Mouse (Mus musculus) cerebellum, postnatal 36 days (tissue): ENCODE measurements around the gene Golph3l.
"Not testable (repeated sequence)": the region's sequence is repeated elsewhere in the genome, so short reads cannot be mapped to it uniquely, and the experiment has no call there.

ENCODE experiments used
- DNase-seq, 2 experiments: peaks; one replicate each; pipeline ENCODE4 v3.0.0; 2021 to 2022; ENCODE audit warnings: mixed read lengths in 2 of 2

Golph3l gene

GRCm38 (mm10) chr3:95588604-95589086 lies at the start of gene Golph3l:
Golph3l (plus strand) TSS chr3:95588934.
- DNase-seq = peak; percentile 92 to 96

- DNase-seq = no peak
These were observed 49.8 kb upstream of the Golph3l start for GRCm38 (mm10) chr3:95538936-95539335.

GRCm38 (mm10) chr3:95539837-95540236 lies 48.9 kb upstream of the Golph3l start:
- DNase-seq = no peak

- DNase-seq = not testable (repeated sequence)
These were observed 47.5 kb upstream of the Golph3l start for GRCm38 (mm10) chr3:95541186-95541585.

- DNase-seq = no peak
These were observed 46.6 kb upstream of the Golph3l start for GRCm38 (mm10) chr3:95542171-95542570.

- no peak for DNase-seq
These were observed 45.8 kb upstream of the Golph3l start for GRCm38 (mm10) chr3:95542981-95543380.

GRCm38 (mm10) chr3:95550176-95550575 lies 38.6 kb upstream of the Golph3l start:
- no peak for DNase-seq

GRCm38 (mm10) chr3:95553986-95554385 lies 34.7 kb upstream of the Golph3l start:
- no peak for DNase-seq

GRCm38 (mm10) chr3:95559437-95559836 lies 29.3 kb upstream of the Golph3l start, which contains the start of gene Hormad1:
Hormad1 (plus strand) TSS chr3:95559677.
- no peak for DNase-seq

GRCm38 (mm10) chr3:95560738-95561137 lies 28.0 kb upstream of the Golph3l start:
- DNase-seq = no peak

- no peak for DNase-seq
These were observed 26.9 kb upstream of the Golph3l start for GRCm38 (mm10) chr3:95561826-95562225.

- no peak for DNase-seq
These were observed 19.1 kb upstream of the Golph3l start for GRCm38 (mm10) chr3:95569585-95569984.

- no peak for DNase-seq
These were observed 755 bp upstream of the Golph3l start for GRCm38 (mm10) chr3:95587754-95588603.

- no peak for DNase-seq
These were observed 10.0 kb downstream of the Golph3l start for GRCm38 (mm10) chr3:95598734-95599133.

GRCm38 (mm10) chr3:95601287-95601686 lies 12.6 kb downstream of the Golph3l start:
- no peak for DNase-seq

GRCm38 (mm10) chr3:95606096-95606495 lies 17.4 kb downstream of the Golph3l start:
- DNase-seq = no peak

- DNase-seq = no peak
These were observed 20.5 kb downstream of the Golph3l start for GRCm38 (mm10) chr3:95609195-95609594.

GRCm38 (mm10) chr3:95613996-95614395 lies 25.3 kb downstream of the Golph3l start:
- DNase-seq = no peak

GRCm38 (mm10) chr3:95618511-95618910 lies 29.8 kb downstream of the Golph3l start:
- DNase-seq = no peak

- no peak for DNase-seq
These were observed 32.5 kb downstream of the Golph3l start for GRCm38 (mm10) chr3:95621241-95621640.

- not testable (repeated sequence) for DNase-seq
These were observed 33.7 kb downstream of the Golph3l start for GRCm38 (mm10) chr3:95622421-95622820.

- DNase-seq = no peak
These were observed 34.8 kb downstream of the Golph3l start for GRCm38 (mm10) chr3:95623551-95623950.

- DNase-seq = not testable (repeated sequence)
These were observed 35.3 kb downstream of the Golph3l start for GRCm38 (mm10) chr3:95623991-95624515.
